Comparison of ENCODE assay signal across 26 mouse cellular contexts in genomic region chr14:118797270-118797669, GRCm38 (mm10). TPM values are rescaled to one million over a fixed set of nuclear protein-coding genes. Genes with fewer than 3 reads are reported as not detected.
DNase-seq lines count a peak whose midpoint lies in the region; ATAC-seq and TF ChIP-seq lines count a peak whose summit lies in the region.
"Had no signal": no experiment of that assay in that cellular context is flagged by ENCODE, and none has a peak within 500 bp of the region (broad histone marks: within the 10 kb centered on the region; RNA-seq: fewer than 3 reads in every experiment).

No protein-coding gene starts in this region.

- no peak for TF ChIP-seq CTCF in forebrain, postnatal 0 days (IDR thresholded peaks at IDR 0.05; ENCODE audit: low read depth)

- H3K4me2 ChIP-seq in forebrain, embryonic 11.5 days (ENCODE audit: low read depth, low read length, severe bottlenecking): no peak overlapping the region
- H3K4me2 ChIP-seq in forebrain, postnatal 0 days (ENCODE audit: low read depth): no peak overlapping the region
- no peak overlapping the region for H3K4me2 ChIP-seq in midbrain, embryonic 12.5 days (replicated peaks)
- no peak overlapping the region for H3K4me2 ChIP-seq in midbrain, embryonic 15.5 days
- H3K4me2 ChIP-seq in liver, embryonic 11.5 days: peak overlapping the region; percentile 62
- no peak overlapping the region for H3K4me2 ChIP-seq in intestine, embryonic 16.5 days (ENCODE audit: low read depth, low read length)
- H3K4me2 ChIP-seq: embryonic facial prominence, embryonic 15.5 days; forebrain, embryonic 13.5 days; hindbrain, embryonic 15.5 days had no signal

- no peak overlapping the region for H3K9ac ChIP-seq in forebrain, embryonic 11.5 days (ENCODE audit: low read length)
- H3K9ac ChIP-seq in forebrain, postnatal 0 days: no peak overlapping the region
- H3K9ac ChIP-seq in midbrain, embryonic 12.5 days (replicated peaks): no peak overlapping the region
- H3K9ac ChIP-seq in midbrain, embryonic 15.5 days: no peak overlapping the region
- H3K9ac ChIP-seq in liver, embryonic 11.5 days (ENCODE audit: low read depth, low read length): 0 out of 2 replicates have a peak overlapping the region, but pooled peaks have one; percentile 7
- H3K9ac ChIP-seq in intestine, embryonic 16.5 days (ENCODE audit: low read depth, low read length): no peak overlapping the region
- H3K9ac ChIP-seq: embryonic facial prominence, embryonic 15.5 days; forebrain, embryonic 13.5 days; hindbrain, embryonic 15.5 days had no signal

- 74% methylated on average over 9 of the region's 9 CpGs for WGBS in forebrain, embryonic 11.5 days
- 79% methylated on average over 9 of the region's 9 CpGs for WGBS in forebrain, postnatal 0 days
- 70% methylated on average over 9 of the region's 9 CpGs for WGBS in midbrain, embryonic 12.5 days
- 72% methylated on average over 9 of the region's 9 CpGs for WGBS in midbrain, embryonic 15.5 days
- 38% methylated on average over 9 of the region's 9 CpGs for WGBS in liver, embryonic 11.5 days
- 71% methylated on average over 9 of the region's 9 CpGs for WGBS in intestine, embryonic 16.5 days

- H3K27ac ChIP-seq in forebrain, embryonic 11.5 days (ENCODE audit: low read depth, low read length): no peak overlapping the region
- H3K27ac ChIP-seq in forebrain, postnatal 0 days (ENCODE audit: low read depth, low read length): no peak overlapping the region
- H3K27ac ChIP-seq in midbrain, embryonic 12.5 days (replicated peaks): 0 out of 2 replicates have a peak overlapping the region, but pooled peaks have one; percentile 12
- no peak overlapping the region for H3K27ac ChIP-seq in midbrain, embryonic 15.5 days
- peak overlapping the region; percentile 99 for H3K27ac ChIP-seq in liver, embryonic 11.5 days (ENCODE audit: low read depth, low read length)
- H3K27ac ChIP-seq in intestine, embryonic 16.5 days (ENCODE audit: low read length): no peak overlapping the region
- H3K27ac ChIP-seq: embryonic facial prominence, embryonic 15.5 days; forebrain, embryonic 13.5 days; hindbrain, embryonic 15.5 days; kidney, postnatal 0 days; layer of hippocampus, adult 2 months; left cerebral cortex, adult 2 months had no signal

- H3K27me3 ChIP-seq in forebrain, embryonic 11.5 days (ENCODE audit: control insufficient read depth, insufficient read depth, low read length): no peaks in the 10 kb centered on the region
- no peaks in the 10 kb centered on the region for H3K27me3 ChIP-seq in forebrain, postnatal 0 days (ENCODE audit: insufficient read depth, low read length)
- no peaks in the 10 kb centered on the region for H3K27me3 ChIP-seq in midbrain, embryonic 12.5 days
- H3K27me3 ChIP-seq in midbrain, embryonic 15.5 days (replicated peaks): no peaks in the 10 kb centered on the region
- 0 out of 2 replicates have a peak, but pooled peaks cover 3% of the 10 kb centered on the region for H3K27me3 ChIP-seq in liver, embryonic 11.5 days (replicated peaks; ENCODE audit: control insufficient read depth, insufficient read depth, low read length)
- no peaks in the 10 kb centered on the region for H3K27me3 ChIP-seq in intestine, embryonic 16.5 days (replicated peaks; ENCODE audit: control insufficient read depth, insufficient read depth, low read length)
- H3K27me3 ChIP-seq: embryonic facial prominence, embryonic 15.5 days; forebrain, embryonic 13.5 days; hindbrain, embryonic 15.5 days had no signal

- H3K9me3 ChIP-seq in forebrain, embryonic 11.5 days (ENCODE audit: control insufficient read depth, low read length): no peaks in the 10 kb centered on the region
- no peaks in the 10 kb centered on the region for H3K9me3 ChIP-seq in forebrain, postnatal 0 days (ENCODE audit: low read length)
- H3K9me3 ChIP-seq in midbrain, embryonic 12.5 days: no peaks in the 10 kb centered on the region
- no peaks in the 10 kb centered on the region for H3K9me3 ChIP-seq in midbrain, embryonic 15.5 days
- H3K9me3 ChIP-seq in liver, embryonic 11.5 days (ENCODE audit: control insufficient read depth, low read length): no peaks in the 10 kb centered on the region
- H3K9me3 ChIP-seq in intestine, embryonic 16.5 days (ENCODE audit: control insufficient read depth, low read length): no peaks in the 10 kb centered on the region
- H3K9me3 ChIP-seq: embryonic facial prominence, embryonic 15.5 days; forebrain, embryonic 13.5 days; hindbrain, embryonic 15.5 days had no signal

- ATAC-seq in forebrain, embryonic 11.5 days (replicated peaks; ENCODE audit: low FRiP score): no peak
- ATAC-seq in forebrain, postnatal 0 days: no peak
- ATAC-seq in midbrain, embryonic 12.5 days (ENCODE audit: low FRiP score, low read depth): no peak
- no peak for ATAC-seq in midbrain, embryonic 15.5 days (replicated peaks)
- no peak for ATAC-seq in liver, embryonic 11.5 days (replicated peaks; ENCODE audit: low FRiP score)
- no peak for ATAC-seq in intestine, embryonic 16.5 days
- ATAC-seq: forebrain, embryonic 13.5 days had no signal

- DNase-seq in forebrain, embryonic 11.5 days (ENCODE audit: low spot score): peak; percentile 39
- DNase-seq in forebrain, postnatal 0 days: no peak
- no peak for DNase-seq in liver, embryonic 11.5 days (ENCODE audit: low spot score)
- DNase-seq in Muller cell, postnatal 12 days (ENCODE audit: inconsistent ontology term): no peak
- no peak for DNase-seq in frontal cortex, adult 2 months (ENCODE audit: extremely low spot score in 1 of 2, low spot score in 1 of 2)
- DNase-seq: adrenal gland, postnatal 25 days; cerebellum, adult 2 months; cerebellum, postnatal 36 days; gastrocnemius, postnatal 36 days; heart, postnatal 4 days; kidney, adult 11 months; left cerebral cortex, postnatal 4 days; lung, postnatal 36 days; midbrain, embryonic 14.5 days; thymus, postnatal 36 days had no signal

- H3K36me3 ChIP-seq in forebrain, embryonic 11.5 days (ENCODE audit: control insufficient read depth, insufficient read depth, low read length): no peaks in the 10 kb centered on the region
- H3K36me3 ChIP-seq in forebrain, postnatal 0 days (ENCODE audit: insufficient read depth): no peaks in the 10 kb centered on the region
- H3K36me3 ChIP-seq in midbrain, embryonic 12.5 days: no peaks in the 10 kb centered on the region
- H3K36me3 ChIP-seq in midbrain, embryonic 15.5 days (replicated peaks): no peaks in the 10 kb centered on the region
- no peaks in the 10 kb centered on the region for H3K36me3 ChIP-seq in liver, embryonic 11.5 days (ENCODE audit: control insufficient read depth, insufficient read depth, low read length)
- H3K36me3 ChIP-seq in intestine, embryonic 16.5 days (ENCODE audit: control insufficient read depth, insufficient read depth, low read length): no peaks in the 10 kb centered on the region
- H3K36me3 ChIP-seq: embryonic facial prominence, embryonic 15.5 days; hindbrain, embryonic 15.5 days had no signal

- H3K4me3 ChIP-seq in forebrain, embryonic 11.5 days (ENCODE audit: low read depth, low read length): no peak overlapping the region
- no peak overlapping the region for H3K4me3 ChIP-seq in forebrain, postnatal 0 days (ENCODE audit: low read depth, low read length)
- H3K4me3 ChIP-seq in midbrain, embryonic 12.5 days: no peak overlapping the region
- no peak overlapping the region for H3K4me3 ChIP-seq in midbrain, embryonic 15.5 days
- no peak overlapping the region for H3K4me3 ChIP-seq in liver, embryonic 11.5 days (ENCODE audit: low read depth, low read length)
- no peak overlapping the region for H3K4me3 ChIP-seq in intestine, embryonic 16.5 days (ENCODE audit: low read length)
- H3K4me3 ChIP-seq: embryonic facial prominence, embryonic 15.5 days; forebrain, embryonic 13.5 days; hindbrain, embryonic 15.5 days; layer of hippocampus, adult 2 months; left cerebral cortex, adult 2 months; myocyte had no signal

- no peaks in the 10 kb centered on the region for H3K4me1 ChIP-seq in forebrain, embryonic 11.5 days (replicated peaks; ENCODE audit: control insufficient read depth, insufficient read depth, low read length)
- H3K4me1 ChIP-seq in forebrain, postnatal 0 days (ENCODE audit: insufficient read depth): no peaks in the 10 kb centered on the region
- 0 out of 2 replicates have a peak, but pooled peaks cover 3% of the 10 kb centered on the region for H3K4me1 ChIP-seq in midbrain, embryonic 12.5 days
- no peaks in the 10 kb centered on the region for H3K4me1 ChIP-seq in midbrain, embryonic 15.5 days
- peaks cover 58% of the 10 kb centered on the region for H3K4me1 ChIP-seq in liver, embryonic 11.5 days (replicated peaks; ENCODE audit: control insufficient read depth, insufficient read depth, low read length)
- no peaks in the 10 kb centered on the region for H3K4me1 ChIP-seq in intestine, embryonic 16.5 days (ENCODE audit: control insufficient read depth, insufficient read depth, low read length)

RNA-seq across cellular contexts. Expression of gene Cldn10, which starts 9.6 kb away (rescaled TPM):
- 0.53 and 0.84 TPM in 2 replicates for polyA plus RNA-seq in forebrain, embryonic 11.5 days (2014; fragmentation: Nextera tagmentation; extraction: Ambion mirVana)
- 2.4 and 3.1 TPM in 2 replicates for total RNA-seq in forebrain, postnatal 0 days (2014; rRNA removed)
- polyA plus RNA-seq in forebrain, postnatal 0 days (2015; fragmentation: Nextera tagmentation; extraction: Ambion mirVana): 7.2 and 11.3 TPM in 2 replicates
- polyA plus RNA-seq in midbrain, embryonic 12.5 days (2016; fragmentation: Nextera tagmentation; extraction: Ambion mirVana): 0.77 and 0.85 TPM in 2 replicates
- 1.8 TPM in 2 replicates for polyA plus RNA-seq in midbrain, embryonic 15.5 days (2015; fragmentation: Nextera tagmentation; extraction: Ambion mirVana)
- 0.30 and 0.47 TPM in 2 replicates for polyA plus RNA-seq in liver, embryonic 11.5 days (2014; fragmentation: Nextera tagmentation; extraction: Ambion mirVana)
- 21.1 and 23.1 TPM in 2 replicates for polyA plus RNA-seq in intestine, embryonic 16.5 days (2015; fragmentation: Nextera tagmentation; extraction: Ambion mirVana)
- 28.5 and 32.5 TPM in 2 replicates for polyA plus RNA-seq in frontal cortex, adult 2 months (2012; rRNA removed)
- total RNA-seq: gastrocnemius, postnatal 36 days had no signal
- polyA plus RNA-seq: liver, adult 2 months; myocyte had no signal

Comparison
In these comparisons a context has a peak if more than half of its experiments do, and no peak if none do; other contexts are left out.
1. H3K27ac ChIP-seq: peak in midbrain, embryonic 12.5 days (single experiment) and liver, embryonic 11.5 days (single experiment); none in forebrain, embryonic 11.5 days (single experiment), forebrain, postnatal 0 days (single experiment), midbrain, embryonic 15.5 days (single experiment) and intestine, embryonic 16.5 days (single experiment).